Mouse (Mus musculus): ENCODE results near the gene Cdk17.
"Not testable (repeated sequence)": the region's sequence is repeated elsewhere in the genome, so short reads cannot be mapped to it uniquely, and the experiment has no call there.

Gene Cdk17

GRCm38 (mm10) chr10:93143285-93143985 lies 17.2 kb upstream of the Cdk17 start:
- DNase-seq (ENCODE audit: low read depth, low spot score), result no peak

- DNase-seq (ENCODE audit: low read depth, low spot score), result no peak
Observed at GRCm38 (mm10) chr10:93143986-93144314, 16.7 kb upstream of the Cdk17 start.

- no peak for DNase-seq (ENCODE audit: low read depth, low spot score)
Observed at GRCm38 (mm10) chr10:93144579-93144978, 16.1 kb upstream of the Cdk17 start.

- no peak for DNase-seq (ENCODE audit: low read depth, low spot score)
Observed at GRCm38 (mm10) chr10:93145088-93145487, 15.6 kb upstream of the Cdk17 start.

GRCm38 (mm10) chr10:93146601-93147000 lies 14.1 kb upstream of the Cdk17 start:
- DNase-seq (ENCODE audit: low read depth, low spot score), result no peak

- no peak for DNase-seq (ENCODE audit: low read depth, low spot score)
Observed at GRCm38 (mm10) chr10:93147691-93148090, 13.0 kb upstream of the Cdk17 start.

GRCm38 (mm10) chr10:93149597-93149996 lies 11.1 kb upstream of the Cdk17 start:
- DNase-seq (ENCODE audit: low read depth, low spot score), result no peak

GRCm38 (mm10) chr10:93151775-93152174 lies 8.9 kb upstream of the Cdk17 start:
- no peak for DNase-seq (ENCODE audit: low read depth, low spot score)

- DNase-seq (ENCODE audit: low read depth, low spot score), result no peak
Observed at GRCm38 (mm10) chr10:93152698-93153097, 8.0 kb upstream of the Cdk17 start.

- DNase-seq (ENCODE audit: low read depth, low spot score), result not testable (repeated sequence)
Observed at GRCm38 (mm10) chr10:93153404-93153803, 7.3 kb upstream of the Cdk17 start.

GRCm38 (mm10) chr10:93159651-93160496 lies 801 bp upstream of the Cdk17 start:
- DNase-seq (ENCODE audit: low read depth, low spot score), result no peak

GRCm38 (mm10) chr10:93160497-93160806 lies 223 bp upstream of the Cdk17 start:
- peak; percentile 77 for DNase-seq (ENCODE audit: low read depth, low spot score)

GRCm38 (mm10) chr10:93161511-93162275 lies 1.0 kb downstream of the Cdk17 start:
- no peak for DNase-seq (ENCODE audit: low read depth, low spot score)

- DNase-seq (ENCODE audit: low read depth, low spot score), result no peak
Observed at GRCm38 (mm10) chr10:93162276-93162971, 1.7 kb downstream of the Cdk17 start.

- DNase-seq (ENCODE audit: low read depth, low spot score), result no peak
Observed at GRCm38 (mm10) chr10:93162972-93163660, 2.4 kb downstream of the Cdk17 start.

- DNase-seq (ENCODE audit: low read depth, low spot score), result no peak
Observed at GRCm38 (mm10) chr10:93163711-93164488, 3.2 kb downstream of the Cdk17 start.

- DNase-seq (ENCODE audit: low read depth, low spot score), result no peak
Observed at GRCm38 (mm10) chr10:93165416-93166381, 5.0 kb downstream of the Cdk17 start.

GRCm38 (mm10) chr10:93166382-93166769 lies 5.7 kb downstream of the Cdk17 start:
- DNase-seq (ENCODE audit: low read depth, low spot score), result no peak

- no peak for DNase-seq (ENCODE audit: low read depth, low spot score)
Observed at GRCm38 (mm10) chr10:93167311-93167710, 6.6 kb downstream of the Cdk17 start.
